Mouse (Mus musculus) stomach, embryonic 15.5 days (tissue): Measurements from ENCODE around the gene Cnn2. TPM values are rescaled to one million over a fixed set of nuclear protein-coding genes. Genes with fewer than 3 reads are reported as not detected.

Source experiments
- ATAC-seq: fragments of 200-750 bp; cut with Nextera tagmentation; 2 replicates; pipeline ENCODE4 v1.8.0; 2017; ENCODE audit warnings: low read depth, moderate number of reproducible peaks, moderate TSS enrichment; ENCODE audit not compliant: insufficient read depth, low FRiP score
- H3K27ac ChIP-seq: fragments of 300-500 bp; sonication (generic); 2 replicates; pipeline ENCODE4 v1.5.1; 2015; ENCODE audit warnings: mild to moderate bottlenecking, inconsistent platforms
- H3K27me3 ChIP-seq: fragments of 300-500 bp; sonication (generic); replicated peaks from 2 replicates; pipeline ENCODE4 v1.6.1; 2015; ENCODE audit warnings: inconsistent platforms
- H3K36me3 ChIP-seq: fragments of 300-500 bp; sonication (generic); 2 replicates; pipeline ENCODE4 v1.6.1; 2015; ENCODE audit warnings: inconsistent platforms
- H3K4me1 ChIP-seq: fragments of 300-500 bp; sonication (generic); 2 replicates; pipeline ENCODE4 v1.6.1; 2015; ENCODE audit warnings: inconsistent platforms
- H3K4me2 ChIP-seq: fragments of 300-500 bp; sonication (generic); 2 replicates; pipeline ENCODE4 v1.6.1; 2015; ENCODE audit warnings: mild to moderate bottlenecking, inconsistent platforms
- H3K4me3 ChIP-seq: fragments of 300-500 bp; sonication (generic); replicated peaks from 2 replicates; pipeline ENCODE4 v1.5.1; 2015; ENCODE audit warnings: inconsistent platforms
- H3K9ac ChIP-seq: fragments of 300-500 bp; sonication (generic); 2 replicates; pipeline ENCODE4 v1.6.1; 2015; ENCODE audit warnings: inconsistent platforms
- H3K9me3 ChIP-seq: fragments of 300-500 bp; sonication (generic); 2 replicates; pipeline ENCODE4 v1.6.1; 2016; ENCODE audit warnings: inconsistent platforms
- WGBS: fragments of 180-500 bp; shearing (Covaris S2); methylation state at CpG from one replicate; pipeline ENCODE4 v1.1.7; 2015; 5-methylcytosine and 5-hydroxymethylcytosine counted together
- polyA plus RNA-seq: library from polyadenylated mRNA; unstranded; fragments of >200 nt; fragmentation: Nextera tagmentation; extraction: Ambion mirVana; gene quantifications from 2 replicates; pipeline ENCODE4 v1.2.1, GENCODE M21; 2015

The Cnn2 gene
- polyA plus RNA-seq, 1 experiment from 2014 or later = 274 TPM

DNA sequence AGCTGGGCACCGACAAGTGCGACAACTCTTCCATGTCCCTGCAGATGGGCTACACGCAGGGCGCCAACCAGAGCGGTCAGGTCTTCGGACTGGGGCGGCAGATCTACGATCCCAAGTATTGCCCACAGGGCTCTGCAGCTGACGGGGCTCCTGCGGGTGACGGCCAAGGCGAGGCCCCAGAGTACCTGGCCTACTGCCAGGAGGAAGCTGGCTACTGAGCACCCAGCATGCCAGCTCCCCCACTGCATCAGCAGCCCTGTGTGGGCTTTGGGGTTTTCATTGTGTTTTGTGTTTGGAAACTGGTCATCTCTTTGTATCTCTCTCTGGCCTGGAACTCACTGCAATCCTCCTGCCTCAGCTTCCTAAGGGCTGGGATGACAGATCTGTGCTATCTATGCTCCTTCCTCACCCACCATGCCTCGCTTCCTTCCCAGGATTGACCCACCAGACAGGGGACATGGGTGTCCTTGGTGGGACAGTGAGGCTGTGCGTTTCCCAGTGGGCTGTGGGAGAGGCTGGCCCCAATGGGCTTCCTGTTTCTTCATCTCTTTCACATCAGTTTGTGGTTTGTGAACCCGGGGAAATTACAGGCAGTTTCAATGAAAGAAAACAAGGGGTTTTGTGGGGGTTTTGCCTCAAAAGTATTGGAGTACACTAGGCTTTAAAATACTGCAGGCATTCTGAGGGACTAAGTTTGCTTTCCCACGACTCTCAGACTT is 6.2 kb downstream of the Cnn2 start:
- peaks cover 16% of the 10 kb centered on the region for H3K4me1 ChIP-seq
- H3K9me3 ChIP-seq = no peaks in the 10 kb centered on the region
- no peak for ATAC-seq
- H3K4me2 ChIP-seq = no peak overlapping the region
- 84% methylated on average over 16 of the region's 16 CpGs for WGBS
- peaks cover 37% of the 10 kb centered on the region for H3K36me3 ChIP-seq
- peak overlapping the region; percentile 46 for H3K27ac ChIP-seq
- no peak overlapping the region for H3K4me3 ChIP-seq
- no peaks in the 10 kb centered on the region for H3K27me3 ChIP-seq
- no peak overlapping the region for H3K9ac ChIP-seq

DNA sequence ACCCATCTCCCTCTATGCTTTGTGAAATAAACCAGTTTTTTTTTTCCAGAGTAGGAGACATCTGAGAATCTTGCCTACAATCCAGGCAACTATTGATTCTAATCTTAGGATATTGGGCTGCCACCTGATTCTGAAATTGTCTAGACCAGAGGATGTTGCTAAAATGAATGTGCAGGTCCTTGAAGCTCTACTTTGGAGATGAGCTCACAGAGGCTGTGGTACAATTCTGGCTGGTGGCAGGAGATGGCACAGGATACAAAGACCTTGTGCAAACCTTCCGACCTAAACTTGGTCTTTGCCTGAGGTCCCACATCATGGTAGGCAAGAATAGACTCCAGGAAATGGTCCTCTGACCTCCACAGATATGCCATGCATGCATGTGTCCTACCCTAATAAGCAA is 7.3 kb downstream of the Cnn2 start:
- 81% methylated on average over 1 of the region's 1 CpGs for WGBS
- Histone ChIP-seq H3K36me3 (peaks cover 37% of the 10 kb centered on the region), H3K4me3 (no peak overlapping the region), H3K27ac (no peak overlapping the region; the same call in 1 of the 2 replicates), H3K4me2 (peak overlapping the region; percentile 79; the same call in 1 of the 2 replicates), H3K4me1 (peaks cover 11% of the 10 kb centered on the region; the same call in 1 of the 2 replicates), H3K27me3 (no peaks in the 10 kb centered on the region), H3K9me3 (no peaks in the 10 kb centered on the region), H3K9ac (no peak overlapping the region)
- ATAC-seq = no peak

- WGBS = under 1% methylated on average over 34 of the region's 34 CpGs
- Histone ChIP-seq H3K4me2 (peak within 1 kb of the TSS; percentile 79), H3K4me1 (peaks cover 11% of the 10 kb centered on the region; the same call in 1 of the 2 replicates), H3K4me3 (peak within 1 kb of the TSS; percentile 58), H3K27me3 (no peaks in the 10 kb centered on the region), H3K9ac (peak within 1 kb of the TSS; percentile 34; the same call in 1 of the 2 replicates), H3K36me3 (peaks cover 30% of the 10 kb centered on the region), H3K27ac (peak within 1 kb of the TSS; percentile 76), H3K9me3 (no peaks in the 10 kb centered on the region)
- ATAC-seq = peak; percentile 88
These were observed 8.1 kb downstream of the Cnn2 start, which contains the start of gene Abca7 for GRCm38 (mm10) chr10:79996272-79997033. TSS of gene Abca7 (plus strand) at chr10:79996494.

- Histone ChIP-seq H3K36me3 (peaks cover 22% of the 10 kb centered on the region), H3K4me2 (peak overlapping the region; percentile 79), H3K9me3 (no peaks in the 10 kb centered on the region), H3K27me3 (no peaks in the 10 kb centered on the region), H3K4me3 (peak overlapping the region; percentile 58), H3K27ac (peak overlapping the region; percentile 76), H3K9ac (0 out of 2 replicates have a peak overlapping the region, but pooled peaks have one; percentile 34), H3K4me1 (peaks cover 9% of the 10 kb centered on the region; the same call in 1 of the 2 replicates)
- under 1% methylated on average over 35 of the region's 35 CpGs for WGBS
- ATAC-seq = peak; percentile 55
These were observed 8.8 kb downstream of the Cnn2 start for GRCm38 (mm10) chr10:79997034-79997760.

DNA sequence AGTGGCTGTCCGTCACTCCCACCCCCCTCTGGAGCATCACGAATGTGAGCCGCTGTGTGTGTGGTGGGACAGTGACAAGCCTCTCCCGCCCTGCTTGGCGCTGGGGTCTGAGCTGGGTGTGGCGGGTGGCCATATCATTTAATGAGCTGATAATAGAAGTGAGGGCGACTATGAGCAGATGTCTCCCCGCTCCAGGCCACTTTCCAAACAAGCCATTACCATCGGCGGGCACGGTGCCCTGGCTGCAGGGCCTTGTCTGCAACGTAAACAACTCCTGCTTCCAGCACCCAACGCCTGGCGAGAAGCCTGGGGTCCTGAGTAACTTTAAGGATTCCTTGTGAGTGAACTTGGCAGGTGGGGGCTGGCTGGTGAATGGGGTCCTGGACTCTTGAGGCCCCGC is 9.4 kb downstream of the Cnn2 start:
- Histone ChIP-seq H3K4me2 (peak overlapping the region; percentile 79), H3K4me3 (peak overlapping the region; percentile 58), H3K36me3 (peaks cover 18% of the 10 kb centered on the region), H3K27me3 (no peaks in the 10 kb centered on the region), H3K9me3 (no peaks in the 10 kb centered on the region), H3K4me1 (peaks cover 11% of the 10 kb centered on the region; the same call in 1 of the 2 replicates), H3K27ac (no peak overlapping the region), H3K9ac (no peak overlapping the region)
- ATAC-seq = no peak; the same call in 1 of the 2 replicates
- 15% methylated on average over 15 of the region's 15 CpGs for WGBS

DNA sequence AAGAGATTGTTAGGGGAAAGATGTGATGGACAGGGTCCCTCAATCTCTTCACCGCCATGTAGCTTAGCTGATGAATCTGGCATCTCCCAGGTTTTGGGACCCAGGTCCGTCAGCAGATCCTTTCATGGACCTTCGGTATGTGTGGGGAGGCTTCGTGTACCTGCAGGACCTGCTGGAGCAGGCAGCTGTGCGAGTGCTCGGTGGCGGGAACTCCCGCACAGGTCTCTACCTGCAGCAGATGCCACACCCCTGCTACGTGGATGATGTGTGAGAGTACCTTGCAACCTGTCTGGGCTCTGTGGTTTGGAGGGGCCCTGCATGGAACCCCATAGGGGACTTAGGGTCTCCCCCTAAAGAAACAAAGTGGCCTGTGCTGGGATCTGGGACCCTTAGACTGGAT is 13.6 kb downstream of the Cnn2 start:
- H3K4me1 ChIP-seq = peaks cover 20% of the 10 kb centered on the region; the same call in 1 of the 2 replicates
- no peaks in the 10 kb centered on the region for H3K36me3 ChIP-seq
- no peak overlapping the region for H3K27ac ChIP-seq
- ATAC-seq = no peak
- no peaks in the 10 kb centered on the region for H3K9me3 ChIP-seq
- no peaks in the 10 kb centered on the region for H3K27me3 ChIP-seq
- no peak overlapping the region for H3K9ac ChIP-seq
- H3K4me2 ChIP-seq = no peak overlapping the region
- no peak overlapping the region for H3K4me3 ChIP-seq
- 72% methylated on average over 9 of the region's 9 CpGs for WGBS

GRCm38 (mm10) chr10:80002829-80003228 is 14.4 kb downstream of the Cnn2 start:
- WGBS = 33% methylated on average over 21 of the region's 21 CpGs
- Histone ChIP-seq H3K9me3 (no peaks in the 10 kb centered on the region), H3K4me2 (no peak overlapping the region), H3K4me1 (peaks cover 16% of the 10 kb centered on the region; the same call in 1 of the 2 replicates), H3K4me3 (no peak overlapping the region), H3K36me3 (no peaks in the 10 kb centered on the region), H3K27ac (no peak overlapping the region), H3K9ac (no peak overlapping the region), H3K27me3 (no peaks in the 10 kb centered on the region)
- ATAC-seq = no peak

DNA sequence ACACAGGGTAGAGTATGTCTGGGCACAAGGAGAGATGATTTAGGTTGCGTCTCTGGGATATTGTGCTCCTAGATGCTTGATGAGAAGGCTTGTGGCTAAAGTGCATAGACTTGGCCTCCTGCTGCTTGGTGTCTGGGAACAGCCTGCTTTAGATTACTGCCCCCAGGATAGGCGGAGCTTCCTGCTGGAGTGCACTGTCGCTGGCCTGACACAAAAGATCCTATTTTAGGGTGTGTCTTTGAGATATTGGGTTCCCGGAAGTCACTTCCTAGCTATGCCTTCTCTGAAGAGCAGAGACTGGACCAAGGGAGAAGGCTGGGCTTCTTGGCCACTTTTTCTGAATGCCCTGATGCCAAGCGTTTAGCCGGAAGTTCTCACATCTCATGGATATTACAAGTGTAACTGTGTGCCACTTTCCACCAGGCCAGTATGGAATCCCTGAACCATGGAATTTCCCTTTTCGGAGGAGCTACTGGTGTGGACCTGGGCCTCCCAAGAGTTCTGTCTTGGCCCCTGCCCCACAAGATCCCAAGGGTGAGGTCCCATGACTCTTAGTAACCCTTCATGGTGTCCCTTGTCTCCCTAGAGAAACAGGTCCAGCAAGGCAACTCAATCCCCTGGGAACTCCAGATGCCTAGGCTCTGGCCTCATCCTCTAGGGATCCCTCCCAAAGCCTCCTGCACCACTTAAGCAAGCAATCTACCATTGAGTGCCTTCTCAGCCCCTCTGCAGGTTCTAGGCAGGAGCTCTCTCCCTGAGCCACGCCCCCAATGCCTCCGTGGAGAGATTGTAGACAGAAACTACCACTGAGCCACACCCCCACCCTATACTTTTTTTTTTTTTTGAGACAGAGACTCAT is 15.2 kb downstream of the Cnn2 start:
- Histone ChIP-seq H3K36me3 (no peaks in the 10 kb centered on the region), H3K4me3 (no peak overlapping the region), H3K9me3 (no peaks in the 10 kb centered on the region), H3K27me3 (no peaks in the 10 kb centered on the region), H3K9ac (no peak overlapping the region), H3K4me2 (no peak overlapping the region), H3K4me1 (0 out of 2 replicates have a peak, but pooled peaks cover 13% of the 10 kb centered on the region), H3K27ac (no peak overlapping the region)
- ATAC-seq = 0 out of 2 replicates have a peak, but pooled peaks have one; percentile 17
- 68% methylated on average over 9 of the region's 9 CpGs for WGBS

GRCm38 (mm10) chr10:80004233-80004705 is 15.9 kb downstream of the Cnn2 start:
- Histone ChIP-seq H3K4me2 (no peak overlapping the region), H3K27ac (no peak overlapping the region), H3K36me3 (0 out of 2 replicates have a peak, but pooled peaks cover 3% of the 10 kb centered on the region), H3K4me3 (no peak overlapping the region), H3K4me1 (0 out of 2 replicates have a peak, but pooled peaks cover 13% of the 10 kb centered on the region), H3K9me3 (no peaks in the 10 kb centered on the region), H3K27me3 (no peaks in the 10 kb centered on the region), H3K9ac (no peak overlapping the region)
- WGBS = 79% methylated on average over 8 of the region's 8 CpGs
- no peak for ATAC-seq

- 89% methylated on average over 6 of the region's 6 CpGs for WGBS
- peaks cover 5% of the 10 kb centered on the region; the same call in 1 of the 2 replicates for H3K4me1 ChIP-seq
- no peak for ATAC-seq
- peaks cover 24% of the 10 kb centered on the region for H3K27me3 ChIP-seq
- H3K9ac ChIP-seq = no peak overlapping the region
- no peaks in the 10 kb centered on the region for H3K9me3 ChIP-seq
- H3K4me3 ChIP-seq = no peak overlapping the region
- no peak overlapping the region for H3K4me2 ChIP-seq
- H3K36me3 ChIP-seq = peaks cover 9% of the 10 kb centered on the region; the same call in 1 of the 2 replicates
- H3K27ac ChIP-seq = no peak overlapping the region
These were observed 23.4 kb downstream of the Cnn2 start for GRCm38 (mm10) chr10:80011740-80012139.
